ENCODE assay signal across 26 mouse cellular contexts in genomic region chr2:92562930-92563329, GRCm38 (mm10). TPM values are rescaled to one million over a fixed set of nuclear protein-coding genes. Genes with fewer than 3 reads are reported as not detected.
A peak's percentile ranks its signal among the peaks of the same experiment; 100 is the strongest.
DNase-seq lines count a peak whose midpoint lies in the region; ATAC-seq and TF ChIP-seq lines count a peak whose summit lies in the region.
"Had no signal": no experiment of that assay in that cellular context is flagged by ENCODE, and none has a peak within 500 bp of the region (broad histone marks: within the 10 kb centered on the region; RNA-seq: fewer than 3 reads in every experiment).

No protein-coding gene starts in this region.

- no peak overlapping the region for H3K9ac ChIP-seq in embryonic facial prominence, embryonic 14.5 days (ENCODE audit: low read depth, low read length)
- no peak overlapping the region for H3K9ac ChIP-seq in stomach, postnatal 0 days (ENCODE audit: low read length)
- H3K9ac ChIP-seq: embryonic facial prominence, embryonic 13.5 days; forebrain, postnatal 0 days; heart, embryonic 12.5 days; hindbrain, embryonic 14.5 days; intestine, embryonic 15.5 days; limb, embryonic 13.5 days; midbrain, embryonic 12.5 days; neural tube, embryonic 13.5 days; stomach, embryonic 15.5 days had no signal

- no peaks in the 10 kb centered on the region for H3K36me3 ChIP-seq in embryonic facial prominence, embryonic 14.5 days (ENCODE audit: control insufficient read depth, insufficient read depth, low read length)
- H3K36me3 ChIP-seq in embryonic facial prominence, embryonic 10.5 days (replicated peaks): no peaks in the 10 kb centered on the region
- no peaks in the 10 kb centered on the region for H3K36me3 ChIP-seq in stomach, postnatal 0 days (ENCODE audit: control insufficient read depth, insufficient read depth, low read length)
- H3K36me3 ChIP-seq: embryonic facial prominence, embryonic 13.5 days; heart, embryonic 12.5 days; intestine, embryonic 15.5 days; limb, embryonic 13.5 days; midbrain, embryonic 12.5 days; neural tube, embryonic 13.5 days; stomach, embryonic 15.5 days had no signal

- no peak overlapping the region for H3K27ac ChIP-seq in embryonic facial prominence, embryonic 14.5 days (replicated peaks; ENCODE audit: low read depth, low read length)
- no peak overlapping the region for H3K27ac ChIP-seq in embryonic facial prominence, embryonic 10.5 days (replicated peaks)
- no peak overlapping the region for H3K27ac ChIP-seq in stomach, postnatal 0 days (replicated peaks)
- H3K27ac ChIP-seq: embryonic facial prominence, embryonic 13.5 days; hindbrain, embryonic 14.5 days; intestine, embryonic 15.5 days; limb, embryonic 13.5 days; midbrain, embryonic 12.5 days; neural tube, embryonic 13.5 days; stomach, embryonic 15.5 days had no signal

- H3K9me3 ChIP-seq in embryonic facial prominence, embryonic 14.5 days (ENCODE audit: control insufficient read depth, low read length): 0 out of 2 replicates have a peak, but pooled peaks cover 14% of the 10 kb centered on the region
- peaks cover 15% of the 10 kb centered on the region for H3K9me3 ChIP-seq in embryonic facial prominence, embryonic 10.5 days
- H3K9me3 ChIP-seq in stomach, postnatal 0 days (ENCODE audit: control insufficient read depth, low read length): no peaks in the 10 kb centered on the region
- H3K9me3 ChIP-seq: intestine, embryonic 15.5 days; stomach, embryonic 15.5 days had no signal

- peak; percentile 11 for DNase-seq in embryonic facial prominence, embryonic 14.5 days (ENCODE audit: low spot score)
- DNase-seq in embryonic facial prominence, embryonic 10.5 days (ENCODE audit: low spot score): no peak
- DNase-seq in lung, postnatal 36 days: peak; percentile 2
- DNase-seq in lung, adult 18-20 months: no peak
- DNase-seq in stomach, postnatal 0 days (ENCODE audit: low spot score): no peak
- DNase-seq in thymus, postnatal 10 days (ENCODE audit: low spot score in 2 of 2): no peak
- DNase-seq in embryo, embryonic 9.5 days (ENCODE audit: extremely low spot score): no peak
- DNase-seq: adrenal gland, adult 2 months; cerebellum, adult 8-10 months; forebrain, postnatal 0 days; heart, adult 11 months; heart, postnatal 14 days; kidney, postnatal 4 days; lung, postnatal 4 days; right cerebral cortex, postnatal 14 days; spleen, adult 18-20 months; thymus, postnatal 25 days had no signal

- no peaks in the 10 kb centered on the region for H3K27me3 ChIP-seq in embryonic facial prominence, embryonic 14.5 days (replicated peaks; ENCODE audit: control insufficient read depth, insufficient read depth, low read length)
- H3K27me3 ChIP-seq in embryonic facial prominence, embryonic 10.5 days (replicated peaks; ENCODE audit: low read depth, poor library complexity, severe bottlenecking): no peaks in the 10 kb centered on the region
- no peaks in the 10 kb centered on the region for H3K27me3 ChIP-seq in stomach, postnatal 0 days (ENCODE audit: control insufficient read depth, insufficient read depth, low read length)
- H3K27me3 ChIP-seq: embryonic facial prominence, embryonic 13.5 days; heart, embryonic 12.5 days; intestine, embryonic 15.5 days; limb, embryonic 13.5 days; midbrain, embryonic 12.5 days; neural tube, embryonic 13.5 days; stomach, embryonic 15.5 days had no signal

- 54% methylated on average over 4 of the region's 4 CpGs for WGBS in embryonic facial prominence, embryonic 14.5 days
- 63% methylated on average over 4 of the region's 4 CpGs for WGBS in embryonic facial prominence, embryonic 10.5 days
- WGBS in stomach, postnatal 0 days: 55% methylated on average over 4 of the region's 4 CpGs

- H3K4me3 ChIP-seq in embryonic facial prominence, embryonic 14.5 days (ENCODE audit: low read depth, low read length): no peak overlapping the region
- no peak overlapping the region for H3K4me3 ChIP-seq in embryonic facial prominence, embryonic 10.5 days
- no peak overlapping the region for H3K4me3 ChIP-seq in stomach, postnatal 0 days (ENCODE audit: low read depth, low read length)
- H3K4me3 ChIP-seq: embryonic facial prominence, embryonic 13.5 days; heart, embryonic 12.5 days; intestine, embryonic 15.5 days; limb, embryonic 13.5 days; midbrain, embryonic 12.5 days; neural tube, embryonic 13.5 days; stomach, embryonic 15.5 days had no signal

- no peak overlapping the region for H3K4me2 ChIP-seq in embryonic facial prominence, embryonic 14.5 days (ENCODE audit: low read depth, low read length)
- H3K4me2 ChIP-seq in stomach, postnatal 0 days (replicated peaks; ENCODE audit: low read depth): no peak overlapping the region
- H3K4me2 ChIP-seq: embryonic facial prominence, embryonic 13.5 days; heart, embryonic 12.5 days; hindbrain, embryonic 14.5 days; intestine, embryonic 15.5 days; limb, embryonic 13.5 days; midbrain, embryonic 12.5 days; neural tube, embryonic 13.5 days; stomach, embryonic 15.5 days had no signal

- ATAC-seq in embryonic facial prominence, embryonic 14.5 days (ENCODE audit: low read depth): no peak
- peak; percentile 98 for ATAC-seq in common myeloid progenitor, adult 5-6 weeks (replicated peaks; ENCODE audit: low read depth, poor library complexity, severe bottlenecking)
- no peak for ATAC-seq in stomach, postnatal 0 days (ENCODE audit: low FRiP score, low TSS enrichment)
- ATAC-seq: forebrain, postnatal 0 days; intestine, embryonic 15.5 days had no signal

- TF ChIP-seq CTCF in stomach, postnatal 0 days (IDR thresholded peaks at IDR 0.05; ENCODE audit: low read depth): peak; percentile 32

- no peaks in the 10 kb centered on the region for H3K4me1 ChIP-seq in embryonic facial prominence, embryonic 14.5 days (ENCODE audit: control insufficient read depth, insufficient read depth, low read length)
- no peaks in the 10 kb centered on the region for H3K4me1 ChIP-seq in embryonic facial prominence, embryonic 10.5 days
- no peaks in the 10 kb centered on the region for H3K4me1 ChIP-seq in stomach, postnatal 0 days (replicated peaks; ENCODE audit: control insufficient read depth, insufficient read depth)
- H3K4me1 ChIP-seq: embryonic facial prominence, embryonic 13.5 days; heart, embryonic 12.5 days; intestine, embryonic 15.5 days; limb, embryonic 13.5 days; midbrain, embryonic 12.5 days; neural tube, embryonic 13.5 days; stomach, embryonic 15.5 days had no signal

- TF ChIP-seq EP300 in stomach, postnatal 0 days (optimal IDR thresholded peaks at IDR 0.05): no peak

RNA-seq across cellular contexts. Expression of gene Chst1, which starts 36.6 kb away (rescaled TPM):
- 8.6 and 9.1 TPM in 2 replicates for polyA plus RNA-seq in embryonic facial prominence, embryonic 14.5 days (2014; fragmentation: Nextera tagmentation; extraction: Ambion mirVana)
- polyA plus RNA-seq in embryonic facial prominence, embryonic 10.5 days (2016; fragmentation: Nextera tagmentation; extraction: Ambion mirVana): 2.5 TPM in 2 replicates
- total RNA-seq in common myeloid progenitor, adult 5-6 weeks (2017): 0.64 and 1.7 TPM in 2 replicates
- polyA plus RNA-seq in stomach, postnatal 0 days (2015; fragmentation: Nextera tagmentation; extraction: Ambion mirVana): 3.0 TPM in 2 replicates

Comparison
In these comparisons a context has a peak if more than half of its experiments do, and no peak if none do; other contexts are left out.
1. DNase-seq: peak in embryonic facial prominence, embryonic 14.5 days (single experiment) and lung, postnatal 36 days (single experiment); none in embryonic facial prominence, embryonic 10.5 days (single experiment), lung, adult 18-20 months (0 of 2), stomach, postnatal 0 days (single experiment), thymus, postnatal 10 days (0 of 2) and embryo, embryonic 9.5 days (single experiment).